Mouse (Mus musculus): ENCODE measurements around the gene Plxnd1. TPM values are rescaled to one million over a fixed set of nuclear protein-coding genes. Genes with fewer than 3 reads are reported as not detected.
A peak's percentile ranks its signal among the peaks of the same experiment; 100 is the strongest.

Gene Plxnd1
- 10 to 100 TPM; 40.9 to 47.9 TPM for total RNA-seq (2021)
- long read RNA-seq, experiment 1, full-length matches to known transcripts, result 1 of 6 reads
- long read RNA-seq, experiment 1, partial matches to known transcripts, result 3 of 6 reads
- long read RNA-seq, experiment 1, other reads (novel, unspliced or antisense), result 2 of 6 reads
- long read RNA-seq, experiment 2, full-length matches to known transcripts, result 2 of 16 reads
- long read RNA-seq, experiment 2, partial matches to known transcripts, result 9 of 16 reads
- long read RNA-seq, experiment 2, other reads (novel, unspliced or antisense), result 5 of 16 reads

DNA sequence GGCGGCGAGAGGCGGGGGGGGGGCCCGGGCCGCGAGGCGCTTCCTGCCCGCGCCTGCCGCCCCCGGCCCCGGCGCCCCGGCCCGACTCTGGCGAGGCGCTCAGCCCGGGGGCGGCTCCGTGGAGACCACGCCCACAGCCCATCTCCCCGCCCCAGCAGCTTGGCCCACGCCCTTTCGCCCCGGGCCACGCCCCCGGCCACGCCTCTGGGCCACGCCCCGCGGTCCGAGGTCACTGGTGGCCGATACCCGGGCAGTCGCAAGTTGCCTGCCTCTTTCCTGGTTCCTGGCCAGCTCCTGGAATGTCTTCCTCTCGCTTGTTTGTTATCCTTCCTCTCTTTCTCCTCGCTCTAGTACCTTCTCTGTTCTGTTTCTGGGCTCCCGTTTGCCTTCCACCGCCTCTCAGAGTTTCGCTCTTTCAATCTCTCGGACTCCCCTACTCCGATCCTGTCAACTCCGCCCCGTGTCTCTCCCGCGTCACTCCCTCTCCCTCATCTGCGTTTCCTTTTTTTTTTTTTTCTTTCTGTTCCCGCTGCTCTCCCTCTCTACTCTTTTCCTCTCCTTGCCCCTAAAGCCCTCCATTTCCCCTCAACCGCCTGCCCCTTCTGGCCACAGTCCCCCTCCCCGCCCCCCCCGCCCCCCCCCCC is at the start of gene Plxnd1:
Gene Plxnd1 (minus strand): TSS at position 129 of the 644 bp plus-strand sequence.
- DNase-seq (ENCODE audit: low spot score in 2 of 2), result peak; percentile 77 to 78

DNA sequence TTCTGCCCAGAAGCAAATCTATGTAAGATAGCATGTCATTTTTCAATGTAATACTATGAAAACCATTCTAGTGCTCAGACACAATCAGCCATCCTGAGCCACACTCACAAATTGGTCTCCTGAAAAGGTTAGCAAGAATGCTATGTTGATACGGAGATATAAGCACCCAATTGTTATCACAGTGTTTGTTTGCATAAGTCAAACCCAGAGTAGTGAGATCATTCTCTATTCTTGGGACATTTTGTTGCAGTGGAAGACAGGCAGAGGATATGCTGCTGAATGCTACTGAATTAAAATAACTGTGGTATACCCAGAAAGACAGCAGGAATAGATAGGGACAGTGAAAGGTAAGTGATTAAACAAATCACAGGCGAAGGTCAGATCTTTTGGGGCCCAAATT is 49.2 kb upstream of the Plxnd1 start:
- no peak for DNase-seq (ENCODE audit: low spot score in 2 of 2)

DNA sequence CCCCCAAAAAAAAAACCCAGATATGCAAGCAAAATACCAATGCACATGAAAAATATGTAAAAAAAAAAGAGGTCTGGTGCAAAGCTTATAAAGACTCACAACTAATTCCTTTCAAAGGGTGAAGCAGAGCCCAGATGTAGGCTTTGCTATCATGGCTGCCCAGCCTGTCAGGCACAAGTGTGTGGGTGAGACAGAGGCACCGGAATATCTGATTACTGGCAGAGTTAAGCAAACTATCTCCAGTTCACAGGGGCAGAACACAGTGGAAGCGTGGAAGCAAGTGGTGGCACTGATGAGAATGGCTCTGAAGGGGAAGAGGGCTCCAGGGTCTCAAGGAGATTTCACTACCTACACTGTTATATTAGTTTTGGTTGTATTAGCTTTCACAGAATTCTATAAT is 43.4 kb upstream of the Plxnd1 start:
- DNase-seq (ENCODE audit: low spot score in 2 of 2), result no peak

DNA sequence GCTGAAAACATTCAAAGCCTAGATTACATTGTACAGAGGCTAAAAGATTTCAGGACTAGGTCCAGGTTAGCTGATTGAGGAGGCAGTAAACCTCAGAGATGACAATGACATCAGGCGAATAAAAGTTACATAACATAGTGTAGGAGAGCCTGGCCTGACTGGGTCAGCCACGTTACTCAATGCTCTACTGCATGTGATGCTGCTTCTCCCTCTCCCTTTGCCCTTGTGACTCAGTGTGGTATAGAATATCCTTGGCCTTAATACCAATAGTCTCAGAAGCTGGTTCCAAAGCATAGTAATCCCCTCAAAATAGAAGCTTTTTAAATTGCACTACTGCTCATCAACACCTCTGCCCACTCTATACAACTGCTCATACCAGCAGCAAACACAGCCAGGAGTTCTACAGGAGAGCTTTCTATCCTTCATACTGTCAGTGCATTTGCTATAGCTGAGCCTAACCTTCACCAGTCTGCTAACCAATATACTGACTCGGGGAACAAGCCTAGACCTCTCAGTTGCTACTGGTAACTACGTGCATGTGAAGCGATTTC is 42.6 kb upstream of the Plxnd1 start:
- DNase-seq (ENCODE audit: low spot score in 2 of 2), result no peak

DNA sequence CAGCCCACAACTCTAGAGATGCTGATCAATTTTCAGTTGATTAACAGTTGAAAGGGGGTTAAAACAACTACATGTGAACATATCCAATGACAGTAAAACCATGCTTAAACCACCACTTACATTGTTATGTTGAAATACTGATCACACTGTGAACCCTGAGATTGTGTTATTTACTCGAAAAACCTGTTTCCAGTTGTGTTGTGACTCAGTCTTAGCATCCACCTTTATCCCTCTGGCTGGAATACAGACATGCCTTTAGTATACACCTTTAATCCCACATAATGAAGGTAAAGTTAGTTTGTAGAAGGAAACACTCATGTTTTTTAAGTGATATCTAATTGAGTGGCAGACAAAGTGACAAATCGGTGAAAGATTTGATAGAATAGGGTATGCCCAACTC is 41.8 kb upstream of the Plxnd1 start:
- no peak for DNase-seq (ENCODE audit: low spot score in 2 of 2)

DNA sequence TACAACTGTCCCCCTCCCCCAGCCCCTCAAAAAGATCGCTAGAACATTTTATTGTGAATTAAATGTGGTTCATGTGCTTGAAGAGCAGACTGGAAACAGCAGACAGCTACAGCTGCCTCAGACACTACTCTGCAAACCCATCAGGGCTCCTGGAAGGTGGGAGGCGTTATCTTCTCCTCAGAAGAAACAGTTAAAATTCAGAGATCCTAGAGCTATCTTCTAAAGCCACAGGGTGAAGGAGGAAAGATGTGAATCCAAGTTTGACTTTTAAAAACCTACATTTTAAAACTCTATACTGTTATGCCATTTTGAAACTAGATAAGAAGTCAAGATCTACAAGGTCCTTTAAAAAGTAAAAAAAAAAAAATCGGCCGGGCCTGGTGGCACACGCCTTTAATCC is 36.2 kb upstream of the Plxnd1 start:
- no peak for DNase-seq (ENCODE audit: low spot score in 2 of 2)

DNA sequence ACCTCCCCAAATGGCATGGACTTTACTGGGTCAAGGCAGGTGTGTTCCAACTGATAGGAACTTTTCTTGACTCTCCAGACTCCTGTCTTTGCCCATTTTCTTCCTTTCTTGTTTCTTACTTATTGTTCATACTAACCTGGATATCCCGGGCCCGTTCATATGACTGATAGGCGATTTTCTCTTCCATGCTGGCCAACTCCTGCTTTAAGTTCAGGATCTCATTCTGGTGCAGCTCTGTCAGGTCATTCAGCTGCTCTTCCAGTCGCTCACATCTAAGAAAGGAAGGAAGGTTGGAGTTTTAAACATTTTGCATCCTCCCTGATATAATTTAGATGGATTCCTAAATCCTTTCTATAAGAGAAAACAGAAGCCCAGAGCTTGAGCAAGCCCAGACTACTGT is 29.9 kb upstream of the Plxnd1 start:
- no peak for DNase-seq (ENCODE audit: low spot score in 2 of 2)

DNA sequence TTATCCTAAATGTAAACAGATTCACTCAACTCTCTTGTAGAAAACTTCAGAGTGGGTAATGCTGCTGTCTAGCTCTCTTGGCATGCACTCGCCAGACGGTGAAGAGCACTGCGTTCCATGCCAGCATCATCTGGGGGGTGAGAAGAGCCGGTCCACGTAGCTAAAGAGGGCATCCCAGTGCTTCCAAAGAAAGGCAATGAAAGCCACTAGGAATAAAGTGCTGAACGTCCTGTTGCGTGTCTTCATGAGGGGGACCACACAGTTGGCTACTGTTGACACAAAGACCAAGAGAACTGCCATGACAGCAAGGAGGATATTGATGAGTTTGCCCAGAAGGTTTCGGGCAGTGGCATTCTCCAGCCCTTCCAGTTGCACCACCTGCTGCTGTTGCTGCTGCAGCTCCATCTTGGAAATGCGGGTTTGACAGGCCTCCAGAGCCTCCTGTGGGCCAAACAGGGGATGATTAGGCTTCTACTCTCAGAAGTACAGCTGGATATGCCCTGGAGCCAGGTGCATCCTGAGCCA is 27.2 kb upstream of the Plxnd1 start:
- DNase-seq (ENCODE audit: low spot score in 2 of 2), result no peak

DNA sequence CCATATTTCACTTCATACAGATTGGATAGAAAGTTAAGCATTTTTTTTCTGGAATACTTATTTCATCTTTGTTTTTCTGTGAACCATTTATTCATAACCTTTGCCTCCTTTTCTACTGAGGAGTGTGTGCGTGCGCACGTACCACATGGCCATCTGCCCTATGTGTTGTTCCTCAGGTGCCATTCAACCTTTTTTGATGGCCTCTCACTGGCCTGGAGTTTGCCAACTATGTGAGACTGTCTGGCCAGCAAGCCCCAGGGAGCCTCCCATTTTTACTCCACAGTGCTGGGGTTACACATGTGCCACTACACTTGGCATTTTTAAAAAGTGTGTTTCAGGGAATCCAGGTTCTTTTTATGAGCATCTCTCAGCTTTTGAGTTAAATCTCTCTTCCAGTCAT is 21.1 kb upstream of the Plxnd1 start:
- no peak for DNase-seq (ENCODE audit: low spot score in 2 of 2)

DNA sequence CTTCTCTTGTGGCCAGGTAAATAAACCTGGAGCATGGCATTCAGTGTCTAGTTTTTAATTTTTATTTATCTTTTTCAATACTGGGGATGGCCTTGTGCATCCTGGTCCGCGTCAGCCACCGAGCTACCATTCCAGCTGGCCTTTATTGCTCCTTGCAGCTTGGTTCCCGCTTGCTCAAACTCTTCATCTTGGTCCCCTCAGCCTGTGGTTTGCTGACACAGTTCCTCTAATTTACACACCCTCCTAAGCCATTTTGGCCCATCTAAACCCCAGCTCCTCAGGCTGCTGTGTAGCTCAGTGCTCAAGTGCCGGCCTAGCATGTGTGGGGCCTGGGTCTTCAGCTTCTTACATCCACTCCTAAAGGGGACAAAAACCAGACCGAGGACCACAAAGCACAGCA is 19.3 kb upstream of the Plxnd1 start:
- no peak for DNase-seq (ENCODE audit: low spot score in 2 of 2)

DNA sequence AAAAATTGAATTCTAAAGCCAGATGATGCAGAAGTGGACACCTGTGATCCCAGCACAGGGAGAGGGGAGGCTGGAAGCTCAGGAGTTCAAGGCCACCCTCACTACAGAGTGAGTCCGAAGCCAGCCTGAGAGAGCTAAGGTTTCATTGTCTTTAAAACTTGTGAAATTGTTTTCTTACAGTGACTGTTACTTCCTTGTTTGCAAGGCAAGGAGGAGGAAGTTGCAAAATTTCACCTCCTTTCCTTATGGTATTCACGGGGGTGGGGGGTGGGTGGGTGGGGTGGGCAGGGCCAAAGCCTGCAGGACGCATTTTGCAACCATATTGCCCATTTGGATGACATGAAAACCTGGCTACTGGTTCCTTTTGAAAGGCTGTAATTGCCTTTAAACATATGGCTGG is 18.9 kb upstream of the Plxnd1 start:
- no peak for DNase-seq (ENCODE audit: low spot score in 2 of 2)

DNA sequence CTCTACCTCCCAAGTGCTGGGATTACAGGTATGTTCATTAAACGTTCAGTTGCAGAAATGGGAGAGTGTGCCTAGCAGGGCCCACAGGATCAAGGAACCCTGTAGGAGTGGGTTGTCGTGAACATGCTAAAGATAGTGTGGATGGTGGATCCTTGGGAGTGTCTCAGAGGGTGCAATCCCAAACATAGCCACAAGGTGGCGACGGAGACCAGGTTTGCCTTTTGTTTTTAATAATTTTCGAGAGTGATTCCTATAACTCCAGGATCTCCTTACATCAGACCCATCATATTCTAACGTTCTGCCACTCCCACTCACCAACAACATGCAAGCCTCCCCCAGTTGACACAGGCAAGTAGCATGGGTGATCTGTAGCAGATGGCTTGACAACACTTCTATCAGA is 15.7 kb upstream of the Plxnd1 start:
- peak; percentile 90 to 91 for DNase-seq (ENCODE audit: low spot score in 2 of 2)

DNA sequence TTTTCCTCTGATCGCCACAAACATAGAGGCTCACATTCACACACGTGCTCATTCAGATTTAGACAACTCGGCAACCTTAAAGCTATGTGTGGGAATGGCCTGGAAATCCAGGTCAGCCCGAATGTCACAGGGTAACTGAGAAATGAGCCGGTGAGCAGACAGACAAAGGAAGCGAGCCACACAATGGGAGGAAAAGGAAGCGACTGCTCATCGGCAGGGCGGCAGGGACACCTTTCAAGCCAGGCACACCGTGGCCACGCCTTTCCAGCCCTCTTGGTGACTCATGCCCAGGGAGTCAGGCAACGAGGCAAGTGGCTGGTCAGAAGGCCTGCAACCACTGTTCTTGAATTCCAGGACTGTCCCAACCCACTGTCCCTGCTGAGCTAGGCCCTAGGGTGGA is 14.6 kb upstream of the Plxnd1 start:
- DNase-seq (ENCODE audit: low spot score in 2 of 2), result no peak

DNA sequence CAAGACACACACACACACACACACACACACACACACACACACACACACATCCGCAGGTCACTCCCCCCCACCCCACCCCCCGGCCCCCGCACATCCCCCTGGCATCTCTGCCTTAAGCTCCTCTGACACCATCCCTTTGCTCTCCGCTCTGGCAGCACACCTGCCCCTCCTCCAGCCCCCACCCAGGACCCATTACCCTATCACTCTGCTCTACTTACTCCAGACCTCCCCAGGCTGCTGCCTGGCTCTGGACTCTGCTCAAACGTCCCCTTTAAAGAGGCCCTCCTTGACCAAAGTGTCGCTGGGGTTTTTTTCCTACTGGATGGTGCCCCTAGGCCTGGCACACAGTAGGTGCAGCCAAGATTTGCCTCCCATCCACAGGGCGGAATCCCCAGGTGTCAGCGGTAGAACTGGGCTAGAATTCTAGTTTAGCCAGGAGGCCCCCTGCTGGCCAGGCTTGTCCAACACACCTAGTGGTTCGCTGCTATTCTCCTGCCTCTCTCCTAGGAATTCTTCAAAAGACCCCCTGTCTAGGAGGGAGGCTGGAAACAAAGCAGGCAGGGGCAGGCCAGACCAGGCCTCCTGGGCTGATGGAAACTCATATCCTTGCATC is 12.9 kb upstream of the Plxnd1 start:
- DNase-seq (ENCODE audit: low spot score in 2 of 2), result peak; percentile 62 to 68

DNA sequence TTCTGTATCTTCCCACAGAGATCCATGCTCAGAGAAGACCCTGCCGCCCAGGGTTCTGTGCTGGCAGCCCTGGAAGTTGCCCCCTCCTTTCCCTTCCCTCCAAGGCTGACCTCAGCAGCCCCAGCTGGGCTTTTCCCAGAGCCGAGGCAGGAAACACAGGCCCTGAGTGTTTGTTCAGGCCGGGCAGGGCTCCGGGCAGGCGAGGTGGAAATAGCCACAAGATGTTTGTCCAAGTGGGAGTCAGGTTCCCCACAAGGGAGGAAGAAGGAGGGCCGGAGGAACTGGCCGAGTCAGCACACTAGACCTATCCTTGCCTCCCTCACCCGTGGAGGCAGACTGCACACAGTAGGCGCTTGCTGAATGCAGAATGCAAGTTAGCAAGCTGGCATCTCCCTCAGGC is 11.9 kb upstream of the Plxnd1 start:
- DNase-seq (ENCODE audit: low spot score in 2 of 2), result no peak

DNA sequence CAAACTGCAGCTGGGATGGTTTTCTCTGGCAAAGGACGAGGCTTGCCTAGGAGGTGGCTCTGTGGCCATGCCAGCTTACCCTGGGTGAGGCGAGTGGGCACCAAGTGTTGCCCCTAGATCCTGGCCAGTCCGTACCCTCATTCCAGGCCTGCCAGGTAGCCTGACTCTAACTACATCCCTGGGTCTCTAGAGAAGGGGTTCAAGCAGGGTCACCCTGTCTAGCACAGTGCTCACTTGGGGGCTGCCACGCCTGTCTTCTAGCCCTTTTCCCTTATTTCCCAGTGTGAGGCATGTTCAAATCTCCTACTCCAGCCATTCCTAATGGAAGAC is 11.1 kb upstream of the Plxnd1 start:
- DNase-seq (ENCODE audit: low spot score in 2 of 2), result no peak

DNA sequence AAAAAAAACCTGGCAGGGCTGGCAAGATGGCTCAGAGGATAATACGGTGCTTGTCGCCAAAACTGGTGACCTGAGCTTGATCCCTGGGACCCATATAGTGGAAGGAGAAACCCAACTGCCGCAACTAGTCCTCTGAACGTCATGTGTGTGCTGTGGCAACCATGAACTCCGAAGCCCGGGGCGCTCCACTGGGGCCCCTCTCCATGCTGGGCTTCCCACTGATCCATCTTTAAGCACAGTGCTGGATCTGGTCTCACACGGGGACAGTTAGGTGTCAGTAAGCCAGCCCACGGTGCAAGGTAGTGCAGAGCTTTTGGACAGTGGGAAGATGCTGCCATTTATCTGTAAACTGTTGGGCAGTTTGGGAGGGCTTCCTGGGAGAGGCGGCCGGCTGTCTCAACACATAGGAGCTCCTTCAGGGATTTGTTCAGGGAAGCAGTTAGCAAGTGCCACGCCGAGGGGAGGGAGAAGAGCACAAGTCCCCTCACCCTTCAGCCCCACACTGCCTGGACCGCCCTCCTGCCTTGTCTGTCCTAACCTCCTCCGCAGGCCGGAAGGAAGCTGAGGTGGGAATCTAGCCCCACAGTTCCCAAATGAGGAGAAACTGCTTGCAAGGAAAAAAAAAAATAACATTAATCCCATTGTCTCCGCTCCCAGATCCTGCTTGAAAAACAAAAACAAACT is 10.6 kb upstream of the Plxnd1 start:
- DNase-seq (ENCODE audit: low spot score in 2 of 2), result no peak

DNA sequence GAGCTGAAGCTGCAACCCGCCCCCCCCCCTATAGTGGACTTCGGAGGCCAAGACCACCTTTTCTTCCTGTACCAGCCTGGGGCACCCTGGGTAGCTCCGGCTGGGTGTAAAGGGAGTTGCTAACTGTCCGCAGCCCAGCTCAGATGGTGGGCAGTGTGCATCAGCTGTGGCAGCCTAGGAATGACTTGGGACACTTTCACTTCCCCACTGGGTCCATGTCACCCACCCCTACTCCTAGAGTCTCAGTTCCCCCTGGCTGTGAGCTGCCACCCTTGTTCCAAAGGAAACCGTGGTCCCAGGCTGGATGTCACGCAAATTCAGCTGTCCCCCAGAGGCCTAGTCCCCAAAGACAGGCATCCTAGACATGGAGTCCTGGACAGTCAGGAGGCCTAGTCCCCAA is 9.9 kb upstream of the Plxnd1 start:
- DNase-seq (ENCODE audit: low spot score in 2 of 2), result no peak

DNA sequence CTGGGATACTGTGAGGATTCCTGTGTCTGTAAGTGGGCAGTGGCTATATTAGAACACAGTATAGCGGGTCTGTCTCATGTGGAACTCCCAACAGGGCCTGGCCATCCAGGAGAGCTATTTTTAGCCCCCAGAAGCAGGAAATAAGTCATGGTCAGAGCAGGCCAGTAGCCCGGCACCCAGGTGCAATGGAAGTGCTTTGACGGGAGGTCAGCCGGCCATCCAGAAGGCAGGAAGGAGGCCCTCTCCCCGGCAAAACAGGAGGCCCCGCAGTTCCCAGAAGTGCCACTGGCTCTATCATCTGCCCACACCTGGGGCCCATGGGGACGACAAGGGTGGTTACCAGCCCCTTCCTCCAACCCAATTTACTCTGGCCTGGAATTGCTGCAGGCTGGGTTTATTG is 9.3 kb upstream of the Plxnd1 start:
- no peak for DNase-seq (ENCODE audit: low spot score in 2 of 2)

DNA sequence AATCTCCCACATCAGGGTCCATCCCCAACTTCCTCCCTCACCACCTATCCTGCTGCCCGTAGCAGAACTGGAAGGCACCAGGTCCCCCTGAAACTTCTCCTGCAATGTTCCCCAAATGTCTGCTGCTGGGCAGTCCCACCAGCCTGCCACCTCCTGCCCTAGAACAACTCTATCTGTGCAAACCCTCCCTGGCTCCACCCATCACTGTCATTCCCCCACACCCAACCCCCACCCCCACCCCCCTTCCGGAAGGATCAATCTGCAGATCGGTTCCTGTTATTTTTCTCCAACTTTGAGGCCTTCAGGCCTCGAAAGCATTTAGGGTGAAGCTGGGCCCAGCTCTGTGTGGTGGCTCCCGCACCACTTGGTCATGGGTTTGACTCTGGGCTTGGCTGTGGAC is 8.7 kb upstream of the Plxnd1 start:
- DNase-seq (ENCODE audit: low spot score in 2 of 2), result no peak

DNA sequence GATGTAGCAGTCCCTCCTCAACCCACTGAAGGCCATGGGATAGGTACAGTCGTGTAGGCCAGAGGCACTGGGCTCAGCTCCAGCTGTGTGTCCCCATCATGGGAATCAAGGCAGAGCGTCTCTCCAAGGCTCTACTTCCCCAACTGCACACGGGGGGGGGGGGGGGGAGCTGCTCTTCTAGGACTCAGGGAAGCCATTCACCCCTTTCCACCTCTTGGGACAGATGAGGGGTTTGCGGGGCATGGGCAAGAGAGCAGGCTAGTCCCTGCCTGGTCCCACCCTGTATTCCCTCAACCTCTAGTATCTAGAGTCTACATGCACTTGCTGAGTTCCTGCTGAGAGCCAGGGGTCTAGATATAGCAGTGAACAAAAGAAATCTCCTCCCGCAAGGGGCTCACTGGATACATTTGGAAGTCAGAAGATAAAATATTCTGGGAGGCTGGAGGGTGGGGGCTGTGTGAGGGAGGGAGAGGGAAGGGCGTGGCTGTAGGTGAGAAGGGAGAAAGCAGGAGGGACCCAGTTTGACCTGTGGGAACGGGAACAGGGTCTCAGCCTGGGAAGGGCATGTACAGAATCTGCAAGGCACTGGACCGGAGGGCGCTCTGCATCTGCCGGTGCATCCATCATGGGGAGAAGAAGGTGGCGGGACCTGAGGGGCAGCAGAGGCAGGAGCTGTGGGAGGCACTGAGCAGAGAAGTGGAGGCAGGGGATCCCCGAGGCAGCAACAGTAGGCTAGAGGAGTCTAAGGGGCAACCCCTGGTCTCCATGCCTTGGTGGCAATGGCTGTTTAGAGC is 7.7 kb upstream of the Plxnd1 start:
- DNase-seq (ENCODE audit: low spot score in 2 of 2), result no peak

Measured in layer of hippocampus, postnatal 14 days (tissue).